In genomic region chr17:12317607-12317953, GRCm38 (mm10) we compare ENCODE assay signal across 9 mouse cellular contexts. TPM values are rescaled to one million over a fixed set of nuclear protein-coding genes. Genes with fewer than 3 reads are reported as not detected.
DNase-seq lines count a peak whose midpoint lies in the region; ATAC-seq and TF ChIP-seq lines count a peak whose summit lies in the region.
"Had no signal": no experiment of that assay in that cellular context is flagged by ENCODE, and none has a peak within 500 bp of the region (broad histone marks: within the 10 kb centered on the region; RNA-seq: fewer than 3 reads in every experiment).

No protein-coding gene starts in this region.

- no peaks in the 10 kb centered on the region for H3K9me3 ChIP-seq in heart, postnatal 0 days (replicated peaks; ENCODE audit: control insufficient read depth, low read length)
- no peaks in the 10 kb centered on the region for H3K9me3 ChIP-seq in hindbrain, embryonic 15.5 days
- H3K9me3 ChIP-seq in midbrain, embryonic 14.5 days (ENCODE audit: control insufficient read depth, low read length) = no peaks in the 10 kb centered on the region

- peak overlapping the region; percentile 93; the same call in 1 of the 2 replicates for H3K27ac ChIP-seq in heart, postnatal 0 days (ENCODE audit: low read depth)
- H3K27ac ChIP-seq in brown adipose tissue, adult 24 weeks (replicated peaks; ENCODE audit: low read depth, low read length) = no peak overlapping the region
- H3K27ac ChIP-seq in hindbrain, embryonic 15.5 days (replicated peaks) = peak overlapping the region; percentile 100
- H3K27ac ChIP-seq in midbrain, embryonic 14.5 days (replicated peaks; ENCODE audit: low read depth, low read length) = peak overlapping the region; percentile 99

- H3K4me2 ChIP-seq in heart, postnatal 0 days (ENCODE audit: low read depth, low read length) = peak overlapping the region; percentile 72
- peak overlapping the region; percentile 76 for H3K4me2 ChIP-seq in hindbrain, embryonic 15.5 days
- H3K4me2 ChIP-seq in midbrain, embryonic 14.5 days (ENCODE audit: low read length) = peak overlapping the region; percentile 76

- WGBS in heart, postnatal 0 days = 7% methylated on average over 7 of the region's 7 CpGs
- WGBS in hindbrain, embryonic 15.5 days = 5% methylated on average over 7 of the region's 7 CpGs
- WGBS in midbrain, embryonic 14.5 days = 9% methylated on average over 7 of the region's 7 CpGs

- DNase-seq in heart, postnatal 0 days (ENCODE audit: low spot score) = no peak
- DNase-seq in heart, adult 8-10 months (ENCODE audit: low spot score) = no peak
- no peak for DNase-seq in midbrain, embryonic 14.5 days
- no peak for DNase-seq in cerebellum, adult 11 months
- DNase-seq in frontal cortex, postnatal 36 days (ENCODE audit: low spot score in 2 of 2) = no peak
- no peak for DNase-seq in kidney, adult 18-20 months

- ATAC-seq in heart, postnatal 0 days (ENCODE audit: insufficient read depth, low read depth) = no peak
- ATAC-seq in hindbrain, embryonic 15.5 days (ENCODE audit: low FRiP score, low read depth) = no peak
- ATAC-seq in midbrain, embryonic 14.5 days (ENCODE audit: low FRiP score, low TSS enrichment) = no peak

- H3K36me3 ChIP-seq in heart, postnatal 0 days (replicated peaks; ENCODE audit: control insufficient read depth, insufficient read depth, low read length) = no peaks in the 10 kb centered on the region
- no peaks in the 10 kb centered on the region for H3K36me3 ChIP-seq in hindbrain, embryonic 15.5 days
- H3K36me3 ChIP-seq in midbrain, embryonic 14.5 days (ENCODE audit: control insufficient read depth, insufficient read depth, low read length) = no peaks in the 10 kb centered on the region

- H3K4me1 ChIP-seq in heart, postnatal 0 days (ENCODE audit: control insufficient read depth, insufficient read depth) = peaks cover 36% of the 10 kb centered on the region
- peaks cover 5% of the 10 kb centered on the region for H3K4me1 ChIP-seq in brown adipose tissue, adult 24 weeks (ENCODE audit: control insufficient read depth, insufficient read depth, insufficient read length, low read length)
- H3K4me1 ChIP-seq in hindbrain, embryonic 15.5 days (replicated peaks) = peaks cover 45% of the 10 kb centered on the region
- peaks cover 15% of the 10 kb centered on the region for H3K4me1 ChIP-seq in midbrain, embryonic 14.5 days (ENCODE audit: control insufficient read depth, insufficient read depth, low read length)

- peak overlapping the region; percentile 94 for H3K4me3 ChIP-seq in heart, postnatal 0 days (ENCODE audit: low read depth, low read length)
- peak overlapping the region; percentile 72 for H3K4me3 ChIP-seq in brown adipose tissue, adult 24 weeks (ENCODE audit: insufficient read depth, low read depth, low read length)
- H3K4me3 ChIP-seq in hindbrain, embryonic 15.5 days = peak overlapping the region; percentile 100
- H3K4me3 ChIP-seq in midbrain, embryonic 14.5 days (replicated peaks; ENCODE audit: low read depth, low read length) = peak overlapping the region; percentile 93

- H3K9ac ChIP-seq in heart, postnatal 0 days (replicated peaks; ENCODE audit: low read depth, low read length) = peak overlapping the region; percentile 89
- peak overlapping the region; percentile 99 for H3K9ac ChIP-seq in hindbrain, embryonic 15.5 days
- peak overlapping the region; percentile 97 for H3K9ac ChIP-seq in midbrain, embryonic 14.5 days (replicated peaks; ENCODE audit: low read length)

- no peak for TF ChIP-seq CTCF in heart, postnatal 0 days (IDR thresholded peaks at IDR 0.05; ENCODE audit: low read depth)

- no peak for TF ChIP-seq EP300 in heart, postnatal 0 days (IDR thresholded peaks at IDR 0.05; ENCODE audit: low read depth)

- H3K27me3 ChIP-seq in heart, postnatal 0 days (ENCODE audit: control insufficient read depth, insufficient read depth, low read length) = no peaks in the 10 kb centered on the region
- H3K27me3 ChIP-seq in hindbrain, embryonic 15.5 days = no peaks in the 10 kb centered on the region
- H3K27me3 ChIP-seq in midbrain, embryonic 14.5 days (ENCODE audit: control insufficient read depth, insufficient read depth, low read length) = no peaks in the 10 kb centered on the region
- H3K27me3 ChIP-seq: Patski had no signal

RNA-seq across cellular contexts. Expression of gene Map3k4, which starts 1.0 kb away (rescaled TPM):
- total RNA-seq in heart, postnatal 0 days (2014; rRNA removed; ENCODE audit: low replicate concordance) = 19.6 and 25.0 TPM in 2 replicates
- 31.6 and 36.0 TPM in 2 replicates for polyA plus RNA-seq in heart, postnatal 0 days (2015; fragmentation: Nextera tagmentation; extraction: Ambion mirVana)
- total RNA-seq in heart, adult 8-10 months (2022) = 10 to 100 TPM; 39.7 to 57.5 (median 49.8) TPM
- polyA plus RNA-seq in brown adipose tissue, adult 24 weeks (2012; ENCODE audit: insufficient read depth, insufficient read length, missing spikeins) = 7.4 and 11.4 TPM in 2 replicates
- 41.4 and 43.2 TPM in 2 replicates for polyA plus RNA-seq in hindbrain, embryonic 15.5 days (2015; fragmentation: Nextera tagmentation; extraction: Ambion mirVana)
- 31.0 and 38.6 TPM in 2 replicates for polyA plus RNA-seq in midbrain, embryonic 14.5 days (2014; fragmentation: Nextera tagmentation; extraction: Ambion mirVana)
